Mouse (Mus musculus): ENCODE results near the gene Ugt1a1. TPM values are rescaled to one million over a fixed set of nuclear protein-coding genes. Genes with fewer than 3 reads are reported as not detected.

The Ugt1a1 gene
- polyA plus RNA-seq, 2 experiments: 2.3 to 5.8 TPM

DNA sequence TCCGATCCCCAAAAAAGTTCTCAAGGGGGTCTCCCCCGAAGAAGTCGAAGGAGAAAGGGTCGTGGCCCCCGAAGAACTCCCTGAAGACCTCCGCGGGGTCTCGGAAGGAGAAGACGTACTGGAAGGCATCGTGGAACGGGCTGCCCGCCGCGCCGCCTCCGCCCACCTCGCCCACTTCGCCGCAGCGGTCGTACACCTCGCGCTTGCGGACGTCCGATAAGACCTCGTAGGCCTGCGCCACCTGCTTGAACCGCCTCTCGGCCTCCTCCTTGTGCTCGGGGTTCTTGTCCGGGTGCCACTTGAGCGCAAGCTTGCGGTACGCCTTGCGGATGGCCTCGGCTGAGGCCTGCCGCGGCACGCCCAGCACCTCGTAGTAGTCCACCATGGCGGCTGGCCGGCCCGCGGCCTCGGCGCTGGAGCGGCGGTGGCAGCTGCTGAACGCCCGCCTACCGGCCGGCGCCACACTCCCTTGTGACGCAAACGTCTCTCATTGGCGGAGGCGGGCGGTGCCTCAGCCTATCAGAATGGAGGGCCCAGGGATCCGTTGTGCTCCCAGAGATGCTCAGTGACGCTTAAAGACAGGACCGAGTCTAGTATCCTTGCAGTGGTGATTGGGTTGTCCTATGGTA is 6.4 kb upstream of the Ugt1a1 start, which contains the start of gene Dnajb3:
Gene Dnajb3, minus strand, starts transcription at position 489 of the 629 bp plus-strand sequence.
- peak; percentile 82 for DNase-seq (ENCODE audit: low spot score)
- TF ChIP-seq POLR2A (IDR thresholded peaks at IDR 0.05; ENCODE audit: borderline replicate concordance, extremely low read depth, insufficient read depth, insufficient read length): 0 out of 2 replicates have a peak, but pooled peaks have one; percentile 60
- H3K9ac ChIP-seq (ENCODE audit: low read depth, low read length, severe bottlenecking): peak within 1 kb of the TSS; percentile 77
- 6% methylated on average over 45 of the region's 62 CpGs for WGBS
- peak within 1 kb of the TSS; percentile 84 for H3K4me2 ChIP-seq (replicated peaks; ENCODE audit: low read depth, low read length, severe bottlenecking)
- peak within 1 kb of the TSS; percentile 46 for H3K4me3 ChIP-seq (replicated peaks; ENCODE audit: low read length)
- no peaks in the 10 kb centered on the region for H3K27me3 ChIP-seq (ENCODE audit: control insufficient read depth, insufficient read depth, low read length)
- peak; percentile 100 for ATAC-seq (ENCODE audit: low FRiP score, low read depth)
- H3K27ac ChIP-seq (replicated peaks; ENCODE audit: low read depth, low read length): no peak within 1 kb of the TSS
- H3K4me1 ChIP-seq (ENCODE audit: control insufficient read depth, insufficient read depth, low read length): peaks cover 3% of the 10 kb centered on the region; the same call in 1 of the 2 replicates
- peaks cover 11% of the 10 kb centered on the region for H3K9me3 ChIP-seq (ENCODE audit: control insufficient read depth, low read length)
- no peaks in the 10 kb centered on the region for H3K36me3 ChIP-seq (ENCODE audit: control insufficient read depth, insufficient read depth, low read length)

DNA sequence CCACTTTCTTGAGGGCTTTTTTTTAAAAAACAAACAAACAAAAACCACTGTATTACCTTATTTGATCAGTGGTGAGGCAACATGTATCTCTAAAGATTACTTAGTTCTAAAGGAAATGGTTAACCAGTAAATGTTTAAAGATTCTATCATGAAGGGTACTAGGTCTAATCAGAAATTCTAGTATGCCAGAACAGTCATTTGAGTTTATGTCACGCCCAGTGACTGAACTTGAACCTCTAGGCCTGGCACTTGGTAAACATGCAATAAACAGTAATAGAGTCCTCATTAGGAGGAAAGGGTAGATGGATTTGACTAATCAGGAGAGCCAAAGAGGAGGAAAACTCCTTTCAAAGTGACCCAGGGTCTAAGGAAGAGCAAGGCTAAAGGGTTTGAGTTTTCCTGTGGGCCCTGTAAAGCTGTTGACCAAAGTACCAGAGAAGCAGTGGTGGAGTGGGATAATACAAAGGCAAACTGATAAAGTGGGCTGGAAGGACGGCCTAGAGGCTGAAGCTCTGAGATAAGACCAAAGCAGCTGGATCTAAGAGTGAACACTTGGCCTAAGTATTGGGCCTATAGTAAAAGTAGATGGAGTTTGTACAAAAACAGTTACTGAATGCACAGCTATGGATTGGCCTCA is 4.8 kb upstream of the Ugt1a1 start:
- no peaks in the 10 kb centered on the region for H3K36me3 ChIP-seq (ENCODE audit: control insufficient read depth, insufficient read depth, low read length)
- no peaks in the 10 kb centered on the region for H3K27me3 ChIP-seq (ENCODE audit: control insufficient read depth, insufficient read depth, low read length)
- peaks cover 3% of the 10 kb centered on the region; the same call in 1 of the 2 replicates for H3K4me1 ChIP-seq (ENCODE audit: control insufficient read depth, insufficient read depth, low read length)
- H3K4me3 ChIP-seq (replicated peaks; ENCODE audit: low read length): no peak overlapping the region
- peaks cover 19% of the 10 kb centered on the region for H3K9me3 ChIP-seq (ENCODE audit: control insufficient read depth, low read length)
- no peak overlapping the region for H3K27ac ChIP-seq (replicated peaks; ENCODE audit: low read depth, low read length)
- H3K9ac ChIP-seq (ENCODE audit: low read depth, low read length, severe bottlenecking): no peak overlapping the region
- WGBS: 71% methylated on average over 2 of the region's 2 CpGs
- H3K4me2 ChIP-seq (replicated peaks; ENCODE audit: low read depth, low read length, severe bottlenecking): no peak overlapping the region
- DNase-seq (ENCODE audit: low spot score) (no peak), ATAC-seq (ENCODE audit: low FRiP score, low read depth) (no peak)
- TF ChIP-seq POLR2A (IDR thresholded peaks at IDR 0.05; ENCODE audit: borderline replicate concordance, extremely low read depth, insufficient read depth, insufficient read length): no peak

DNA sequence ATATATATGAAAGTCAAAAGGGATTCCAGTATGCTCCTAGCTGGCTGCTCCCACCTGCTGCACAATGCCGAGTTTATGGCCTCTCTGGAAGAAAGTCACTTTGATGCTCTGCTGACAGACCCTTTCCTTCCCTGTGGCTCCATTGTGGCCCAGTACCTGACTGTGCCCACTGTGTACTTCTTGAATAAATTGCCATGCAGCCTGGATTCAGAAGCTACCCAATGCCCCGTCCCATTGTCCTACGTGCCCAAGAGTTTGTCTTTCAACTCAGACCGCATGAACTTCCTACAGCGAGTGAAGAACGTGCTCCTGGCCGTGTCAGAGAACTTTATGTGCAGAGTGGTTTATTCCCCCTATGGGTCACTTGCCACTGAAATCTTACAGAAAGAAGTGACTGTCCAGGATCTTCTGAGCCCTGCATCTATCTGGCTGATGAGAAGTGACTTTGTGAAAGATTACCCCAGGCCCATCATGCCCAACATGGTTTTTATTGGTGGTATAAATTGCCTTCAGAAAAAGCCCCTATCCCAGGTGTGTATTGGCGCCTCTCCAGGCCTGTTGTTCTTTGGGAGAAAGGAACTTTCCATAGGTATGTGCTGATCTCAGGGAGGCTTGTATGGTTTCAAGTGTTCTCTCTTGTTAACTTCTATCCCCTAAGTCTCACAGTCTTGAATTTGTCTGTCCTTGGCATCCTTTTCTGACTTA is 734 bp downstream of the Ugt1a1 start:
- H3K4me2 ChIP-seq (replicated peaks; ENCODE audit: low read depth, low read length, severe bottlenecking): no peak overlapping the region
- H3K27me3 ChIP-seq (ENCODE audit: control insufficient read depth, insufficient read depth, low read length): no peaks in the 10 kb centered on the region
- peaks cover 59% of the 10 kb centered on the region for H3K9me3 ChIP-seq (ENCODE audit: control insufficient read depth, low read length)
- TF ChIP-seq POLR2A (IDR thresholded peaks at IDR 0.05; ENCODE audit: borderline replicate concordance, extremely low read depth, insufficient read depth, insufficient read length): no peak
- H3K9ac ChIP-seq (ENCODE audit: low read depth, low read length, severe bottlenecking): no peak overlapping the region
- no peak overlapping the region for H3K27ac ChIP-seq (replicated peaks; ENCODE audit: low read depth, low read length)
- ATAC-seq (ENCODE audit: low FRiP score, low read depth) (peak; percentile 2; the same call in 1 of the 2 replicates), DNase-seq (ENCODE audit: low spot score) (peak; percentile 9)
- no peaks in the 10 kb centered on the region for H3K36me3 ChIP-seq (ENCODE audit: control insufficient read depth, insufficient read depth, low read length)
- H3K4me3 ChIP-seq (replicated peaks; ENCODE audit: low read length): no peak overlapping the region
- no peaks in the 10 kb centered on the region for H3K4me1 ChIP-seq (ENCODE audit: control insufficient read depth, insufficient read depth, low read length)
- 62% methylated on average over 8 of the region's 8 CpGs for WGBS

DNA sequence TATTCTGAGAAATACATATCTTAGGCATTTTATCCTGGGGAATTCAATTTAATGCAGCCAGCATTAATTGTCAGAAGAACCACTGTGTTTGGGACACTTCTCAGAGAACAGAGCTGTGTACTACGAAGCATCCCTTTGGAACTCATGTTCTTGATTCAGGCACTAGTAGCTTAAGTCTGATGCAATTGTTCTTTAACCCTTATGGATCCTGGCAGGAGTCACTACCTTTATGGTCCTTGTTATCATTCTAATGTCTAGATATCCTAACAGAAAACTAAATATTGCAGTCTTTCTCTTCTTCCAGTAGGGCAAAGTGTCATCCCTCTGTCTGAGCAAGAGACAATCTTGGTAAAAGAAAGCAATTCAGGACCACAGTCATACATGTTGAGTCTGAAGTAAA is 1.3 kb downstream of the Ugt1a1 start:
- Histone ChIP-seq H3K9me3 (ENCODE audit: control insufficient read depth, low read length) (peaks cover 61% of the 10 kb centered on the region), H3K27me3 (ENCODE audit: control insufficient read depth, insufficient read depth, low read length) (no peaks in the 10 kb centered on the region), H3K4me1 (ENCODE audit: control insufficient read depth, insufficient read depth, low read length) (no peaks in the 10 kb centered on the region), H3K4me3 (replicated peaks; ENCODE audit: low read length) (no peak overlapping the region), H3K36me3 (ENCODE audit: control insufficient read depth, insufficient read depth, low read length) (no peaks in the 10 kb centered on the region), H3K4me2 (replicated peaks; ENCODE audit: low read depth, low read length, severe bottlenecking) (no peak overlapping the region), H3K27ac (replicated peaks; ENCODE audit: low read depth, low read length) (no peak overlapping the region), H3K9ac (ENCODE audit: low read depth, low read length, severe bottlenecking) (no peak overlapping the region)
- DNase-seq (ENCODE audit: low spot score): no peak
- ATAC-seq (ENCODE audit: low FRiP score, low read depth): no peak
- 74% methylated on average over 1 of the region's 1 CpGs for WGBS
- TF ChIP-seq POLR2A (IDR thresholded peaks at IDR 0.05; ENCODE audit: borderline replicate concordance, extremely low read depth, insufficient read depth, insufficient read length): no peak

DNA sequence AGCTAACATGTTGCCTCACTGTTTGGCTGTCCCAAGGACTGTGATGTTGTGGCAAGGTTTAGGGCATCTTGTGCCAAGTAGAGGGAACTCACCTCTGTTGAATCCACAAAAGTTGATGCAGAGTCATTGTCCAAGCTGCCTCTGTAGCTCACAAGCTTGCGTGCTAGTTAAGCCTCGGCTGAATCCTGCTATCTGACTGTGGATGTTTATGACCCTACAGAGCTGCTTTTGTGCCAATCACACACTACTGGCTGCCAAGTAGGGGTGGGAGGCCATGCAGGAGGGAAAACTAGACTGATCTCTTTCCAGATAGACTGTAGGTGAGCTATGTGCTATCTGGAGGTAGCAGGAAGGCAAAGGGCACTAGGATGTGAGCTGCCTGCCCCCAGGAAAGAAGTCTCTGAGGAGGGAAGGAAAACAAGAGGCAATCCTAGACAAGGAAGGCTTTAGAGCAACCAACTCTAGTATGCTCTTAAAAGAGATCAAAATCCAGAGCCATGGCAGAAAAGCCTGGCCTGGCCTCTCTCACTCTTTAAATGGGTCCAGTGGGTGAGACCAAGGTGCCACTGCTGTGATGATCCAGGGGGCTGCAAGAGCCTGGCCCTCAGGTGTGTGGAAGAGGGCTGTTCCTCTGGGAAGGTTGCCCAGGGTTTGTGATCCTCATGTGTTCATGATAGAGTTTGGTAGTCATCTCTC is 2.2 kb downstream of the Ugt1a1 start:
- 79% methylated on average over 2 of the region's 2 CpGs for WGBS
- no peak for TF ChIP-seq POLR2A (IDR thresholded peaks at IDR 0.05; ENCODE audit: borderline replicate concordance, extremely low read depth, insufficient read depth, insufficient read length)

More for the DNA sequence above, 2.2 kb downstream of the Ugt1a1 start:
- H3K9me3 ChIP-seq (ENCODE audit: control insufficient read depth, low read length): peaks cover 61% of the 10 kb centered on the region
- no peak overlapping the region for H3K27ac ChIP-seq (replicated peaks; ENCODE audit: low read depth, low read length)
- no peak overlapping the region for H3K9ac ChIP-seq (ENCODE audit: low read depth, low read length, severe bottlenecking)
- ATAC-seq (ENCODE audit: low FRiP score, low read depth) (no peak), DNase-seq (ENCODE audit: low spot score) (peak; percentile 21)
- no peak overlapping the region for H3K4me3 ChIP-seq (replicated peaks; ENCODE audit: low read length)
- H3K4me2 ChIP-seq (replicated peaks; ENCODE audit: low read depth, low read length, severe bottlenecking): no peak overlapping the region
- no peaks in the 10 kb centered on the region for H3K27me3 ChIP-seq (ENCODE audit: control insufficient read depth, insufficient read depth, low read length)
- no peaks in the 10 kb centered on the region for H3K36me3 ChIP-seq (ENCODE audit: control insufficient read depth, insufficient read depth, low read length)
- H3K4me1 ChIP-seq (ENCODE audit: control insufficient read depth, insufficient read depth, low read length): no peaks in the 10 kb centered on the region
